Mouse (Mus musculus): ENCODE data around the gene Tlcd1. TPM values are rescaled to one million over a fixed set of nuclear protein-coding genes. Genes with fewer than 3 reads are reported as not detected.

Tlcd1 gene
- total and polyA plus RNA-seq, 2 experiments = 50.7 to 61.5 TPM

- Histone ChIP-seq H3K4me3 (ENCODE audit: insufficient read depth, low read depth, low read length) (no peak overlapping the region), H3K27me3 (ENCODE audit: control insufficient read depth, insufficient read depth, low read length) (no peaks in the 10 kb centered on the region), H3K79me2 (ENCODE audit: control insufficient read depth, insufficient read depth, low read length) (peaks cover 15% of the 10 kb centered on the region; the same call in 1 of the 2 replicates), H3K27ac (replicated peaks; ENCODE audit: insufficient read depth, low read depth, low read length) (no peak overlapping the region), H3K9ac (ENCODE audit: low read depth, low read length) (no peak overlapping the region), H3K4me1 (ENCODE audit: control insufficient read depth, insufficient read depth, low read length) (no peaks in the 10 kb centered on the region), H3K36me3 (ENCODE audit: control insufficient read depth, insufficient read depth, low read length) (peaks cover 35% of the 10 kb centered on the region)
- TF ChIP-seq CTCF (IDR thresholded peaks at IDR 0.05; ENCODE audit: low read depth, low read length) (no peak), POLR2A (IDR thresholded peaks at IDR 0.05; ENCODE audit: extremely low read depth, insufficient read depth, low read length) (no peak)
- DNase-seq (ENCODE audit: extremely low read depth, low read depth, low spot score) = no peak
- 82% methylated on average over 6 of the region's 6 CpGs for WGBS
Observed at GRCm38 (mm10) chr11:78146707-78147543, 29.6 kb upstream of the Tlcd1 start.

GRCm38 (mm10) chr11:78151161-78151560, 25.4 kb upstream of the Tlcd1 start:
- DNase-seq (ENCODE audit: extremely low read depth, low read depth, low spot score) = peak; percentile 55
- Histone ChIP-seq H3K27me3 (ENCODE audit: control insufficient read depth, insufficient read depth, low read length) (no peaks in the 10 kb centered on the region), H3K4me3 (ENCODE audit: insufficient read depth, low read depth, low read length) (no peak overlapping the region), H3K79me2 (ENCODE audit: control insufficient read depth, insufficient read depth, low read length) (peaks cover 3% of the 10 kb centered on the region; the same call in 1 of the 2 replicates), H3K27ac (replicated peaks; ENCODE audit: insufficient read depth, low read depth, low read length) (no peak overlapping the region), H3K4me1 (ENCODE audit: control insufficient read depth, insufficient read depth, low read length) (no peaks in the 10 kb centered on the region), H3K36me3 (ENCODE audit: control insufficient read depth, insufficient read depth, low read length) (peaks cover 11% of the 10 kb centered on the region), H3K9ac (ENCODE audit: low read depth, low read length) (no peak overlapping the region)
- 44% methylated on average over 1 of the region's 1 CpGs for WGBS
- no peak for TF ChIP-seq POLR2A (IDR thresholded peaks at IDR 0.05; ENCODE audit: extremely low read depth, insufficient read depth, low read length)
- TF ChIP-seq CTCF (IDR thresholded peaks at IDR 0.05; ENCODE audit: low read depth, low read length) = peak; percentile 71

GRCm38 (mm10) chr11:78152299-78153231, 23.9 kb upstream of the Tlcd1 start:
- no peak overlapping the region for H3K9ac ChIP-seq (ENCODE audit: low read depth, low read length)
- no peak overlapping the region for H3K27ac ChIP-seq (replicated peaks; ENCODE audit: insufficient read depth, low read depth, low read length)
- 65% methylated on average over 9 of the region's 9 CpGs for WGBS
- no peak overlapping the region for H3K4me3 ChIP-seq (ENCODE audit: insufficient read depth, low read depth, low read length)
- H3K27me3 ChIP-seq (ENCODE audit: control insufficient read depth, insufficient read depth, low read length) = no peaks in the 10 kb centered on the region
- peaks cover 3% of the 10 kb centered on the region; the same call in 1 of the 2 replicates for H3K79me2 ChIP-seq (ENCODE audit: control insufficient read depth, insufficient read depth, low read length)
- no peak for TF ChIP-seq POLR2A (IDR thresholded peaks at IDR 0.05; ENCODE audit: extremely low read depth, insufficient read depth, low read length)
- TF ChIP-seq CTCF (IDR thresholded peaks at IDR 0.05; ENCODE audit: low read depth, low read length) = no peak
- H3K36me3 ChIP-seq (ENCODE audit: control insufficient read depth, insufficient read depth, low read length) = peaks cover 7% of the 10 kb centered on the region; the same call in 1 of the 2 replicates
- no peak for DNase-seq (ENCODE audit: extremely low read depth, low read depth, low spot score)
- no peaks in the 10 kb centered on the region for H3K4me1 ChIP-seq (ENCODE audit: control insufficient read depth, insufficient read depth, low read length)

- WGBS = 89% methylated on average over 13 of the region's 13 CpGs
- peaks cover 9% of the 10 kb centered on the region for H3K36me3 ChIP-seq (ENCODE audit: control insufficient read depth, insufficient read depth, low read length)
- TF ChIP-seq POLR2A (IDR thresholded peaks at IDR 0.05; ENCODE audit: extremely low read depth, insufficient read depth, low read length) (no peak), CTCF (IDR thresholded peaks at IDR 0.05; ENCODE audit: low read depth, low read length) (no peak)
Observed at GRCm38 (mm10) chr11:78153778-78154177, 22.7 kb upstream of the Tlcd1 start.

GRCm38 (mm10) chr11:78155674-78156073, 20.8 kb upstream of the Tlcd1 start:
- TF ChIP-seq POLR2A (IDR thresholded peaks at IDR 0.05; ENCODE audit: extremely low read depth, insufficient read depth, low read length) (no peak), CTCF (IDR thresholded peaks at IDR 0.05; ENCODE audit: low read depth, low read length) (no peak)
- H3K79me2 ChIP-seq (ENCODE audit: control insufficient read depth, insufficient read depth, low read length) = 0 out of 2 replicates have a peak, but pooled peaks cover under 1% of the 10 kb centered on the region
- DNase-seq (ENCODE audit: extremely low read depth, low read depth, low spot score) = no peak
- 93% methylated on average over 5 of the region's 5 CpGs for WGBS
- peaks cover 8% of the 10 kb centered on the region for H3K36me3 ChIP-seq (ENCODE audit: control insufficient read depth, insufficient read depth, low read length)
- no peak overlapping the region for H3K4me3 ChIP-seq (ENCODE audit: insufficient read depth, low read depth, low read length)
- no peak overlapping the region for H3K9ac ChIP-seq (ENCODE audit: low read depth, low read length)
- no peaks in the 10 kb centered on the region for H3K27me3 ChIP-seq (ENCODE audit: control insufficient read depth, insufficient read depth, low read length)
- peaks cover 3% of the 10 kb centered on the region for H3K4me1 ChIP-seq (ENCODE audit: control insufficient read depth, insufficient read depth, low read length)
- H3K27ac ChIP-seq (replicated peaks; ENCODE audit: insufficient read depth, low read depth, low read length) = no peak overlapping the region

More at GRCm38 (mm10) chr11:78153778-78154177, 22.7 kb upstream of the Tlcd1 start:
- H3K4me1 ChIP-seq (ENCODE audit: control insufficient read depth, insufficient read depth, low read length) = peaks cover 1% of the 10 kb centered on the region; the same call in 1 of the 2 replicates
- no peak for DNase-seq (ENCODE audit: extremely low read depth, low read depth, low spot score)
- no peaks in the 10 kb centered on the region for H3K27me3 ChIP-seq (ENCODE audit: control insufficient read depth, insufficient read depth, low read length)
- no peak overlapping the region for H3K27ac ChIP-seq (replicated peaks; ENCODE audit: insufficient read depth, low read depth, low read length)
- H3K4me3 ChIP-seq (ENCODE audit: insufficient read depth, low read depth, low read length) = no peak overlapping the region
- peaks cover 3% of the 10 kb centered on the region; the same call in 1 of the 2 replicates for H3K79me2 ChIP-seq (ENCODE audit: control insufficient read depth, insufficient read depth, low read length)
- no peak overlapping the region for H3K9ac ChIP-seq (ENCODE audit: low read depth, low read length)
